Mouse (Mus musculus): ENCODE measurements at regions not wholly inside any gene's neighbourhood (a gene's known extent, or its start where the extent isn't known, plus 50 kb on each side); places are given as distances from the start of the nearest gene placed in this dataset.

- peak; percentile 61 for DNase-seq (ENCODE audit: low read depth, low spot score)
Measured at GRCm38 (mm10) chr13:30484527-30485185, 60.5 kb downstream of the Uqcrfs1 start.

- DNase-seq (ENCODE audit: low read depth, low spot score) = peak; percentile 37
Measured at GRCm38 (mm10) chr13:30479128-30479666, 66.0 kb downstream of the Uqcrfs1 start.

GRCm38 (mm10) chr13:30478556-30478955 lies 66.6 kb downstream of the Uqcrfs1 start:
- DNase-seq (ENCODE audit: low read depth, low spot score) = no peak

- no peak for DNase-seq (ENCODE audit: low read depth, low spot score)
Measured at GRCm38 (mm10) chr13:30471300-30471699, 73.9 kb downstream of the Uqcrfs1 start.

GRCm38 (mm10) chr13:30467104-30467503 lies 78.1 kb downstream of the Uqcrfs1 start:
- DNase-seq (ENCODE audit: low read depth, low spot score) = no peak

- DNase-seq (ENCODE audit: low read depth, low spot score) = no peak
Measured at GRCm38 (mm10) chr13:30465439-30465838, 79.7 kb downstream of the Uqcrfs1 start.

- DNase-seq (ENCODE audit: low read depth, low spot score) = no peak
Measured at GRCm38 (mm10) chr13:30455278-30455681, 89.9 kb downstream of the Uqcrfs1 start.

GRCm38 (mm10) chr13:30452126-30452525 lies 93.0 kb downstream of the Uqcrfs1 start:
- no peak for DNase-seq (ENCODE audit: low read depth, low spot score)

- no peak for DNase-seq (ENCODE audit: low read depth, low spot score)
Measured at GRCm38 (mm10) chr13:30448895-30449294, 96.3 kb downstream of the Uqcrfs1 start.

Measured in mesoderm, embryonic 11.5 days (tissue).